Mouse (Mus musculus) kidney, postnatal 36 days (tissue): ENCODE results near the gene Sult1a1.
A peak's percentile ranks its signal among the peaks of the same experiment; 100 is the strongest.
"Not testable (repeated sequence)": the region's sequence is repeated elsewhere in the genome, so short reads cannot be mapped to it uniquely, and the experiment has no call there.

Experiments used
- DNase-seq, 2 experiments: peaks; one replicate each; pipeline ENCODE4 v3.0.0; 2021 to 2022; ENCODE audit warnings: mixed read lengths in 2 of 2

Sult1a1 gene

DNA sequence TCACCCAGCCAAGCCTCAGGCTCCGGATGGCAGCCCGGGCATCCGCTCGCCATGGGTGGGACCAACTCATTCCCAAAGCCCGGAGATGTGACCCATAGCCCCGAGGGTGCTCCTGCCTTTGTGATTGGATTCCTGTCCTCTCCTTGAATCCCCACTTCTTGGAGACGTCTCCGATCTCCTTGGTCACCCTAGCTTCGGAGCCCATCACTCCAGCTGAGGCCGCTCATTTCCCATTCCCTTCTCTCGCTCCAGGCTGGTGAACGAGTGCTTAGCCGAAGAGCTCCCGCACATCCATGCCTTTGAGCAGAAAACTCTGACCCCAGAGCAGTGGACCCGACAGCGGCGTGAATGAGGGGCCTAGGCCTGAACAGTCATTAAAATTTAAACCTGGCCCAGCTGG is 20.1 kb upstream of the Sult1a1 start:
- DNase-seq, result no peak

DNA sequence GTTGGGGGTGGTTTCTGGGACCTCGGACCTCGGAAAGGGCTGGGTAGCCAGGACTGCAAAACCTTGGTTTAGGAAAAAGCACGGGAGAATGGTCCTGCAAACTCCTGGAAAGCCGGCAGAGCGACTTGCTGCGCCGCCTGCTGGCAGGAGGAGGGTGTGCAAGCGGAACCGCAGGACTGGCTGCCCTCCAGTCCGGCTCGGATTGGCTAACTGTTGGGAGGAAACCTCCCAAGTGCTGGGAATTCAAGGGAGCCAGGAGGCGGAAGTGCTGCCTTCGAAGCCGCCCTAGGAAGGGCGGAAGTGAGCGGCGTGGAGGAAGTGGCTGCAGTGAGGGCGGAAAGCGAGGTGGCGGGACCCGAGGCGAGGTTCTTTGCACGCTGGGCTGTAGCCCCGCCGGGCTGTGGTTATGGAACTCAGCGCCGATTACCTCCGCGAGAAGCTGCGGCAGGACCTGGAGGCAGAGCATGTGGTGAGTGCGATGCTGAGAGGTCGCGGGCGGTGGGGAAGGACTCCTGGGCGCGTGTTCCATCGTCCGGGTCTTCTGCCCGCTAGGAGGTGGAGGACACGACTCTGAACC is 19.5 kb upstream of the Sult1a1 start, which contains the start of gene Slx1b:
Gene Slx1b (minus strand): TSS at position 154 of the 577 bp plus-strand sequence.
- DNase-seq, result peak; percentile 95 to 97

DNA sequence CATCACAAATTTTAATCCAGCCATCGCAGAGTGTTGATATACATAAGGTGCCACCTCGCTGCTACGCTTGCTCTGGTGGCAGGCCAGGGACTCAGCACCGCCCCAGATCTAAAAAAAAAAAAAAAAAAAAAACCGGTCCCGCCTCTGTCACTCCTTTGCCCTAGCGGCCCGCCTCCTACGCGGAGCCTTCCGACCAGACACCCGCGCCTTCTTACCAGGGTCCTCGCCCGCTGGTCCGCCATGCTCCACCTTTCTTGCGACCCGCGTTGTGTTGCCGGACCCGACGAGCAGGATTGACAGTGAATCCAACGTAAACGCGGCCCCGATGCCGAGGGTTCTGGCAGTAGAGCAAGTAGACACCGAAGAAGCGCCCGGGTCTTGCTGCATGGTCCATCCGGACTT is 19.0 kb upstream of the Sult1a1 start, which contains the start of gene Bola2:
Gene Bola2 (plus strand): TSS at position 192 of the 402 bp plus-strand sequence.
- peak; percentile 75 to 82 for DNase-seq

DNA sequence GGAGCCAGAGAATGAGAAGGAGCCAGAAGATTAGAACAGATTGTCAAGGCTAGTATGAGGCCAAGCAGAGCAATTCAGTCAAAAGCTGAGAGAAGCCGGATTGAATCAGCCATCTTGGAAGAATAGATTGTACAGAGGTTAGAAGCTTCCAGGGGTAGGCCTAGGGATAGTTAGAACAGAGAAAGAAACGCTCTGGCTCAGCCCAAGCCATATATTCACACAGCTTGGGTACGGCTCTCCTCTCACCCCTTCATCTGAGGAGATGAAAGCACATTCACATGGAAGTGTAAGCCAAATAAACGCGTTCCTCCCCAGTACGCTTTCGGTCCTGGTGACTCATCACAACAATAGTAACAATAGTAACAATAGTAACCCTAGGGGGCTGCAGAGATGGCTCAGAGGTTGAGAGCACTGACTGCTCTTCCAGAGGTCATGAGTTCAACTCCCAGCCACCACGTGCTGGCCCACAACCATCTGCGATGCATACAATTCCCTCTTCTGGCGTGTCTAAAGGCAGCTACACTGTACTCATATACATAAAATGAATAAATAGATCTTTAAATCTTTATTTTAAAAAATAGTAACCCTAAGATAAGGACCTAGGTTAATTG is 18.3 kb upstream of the Sult1a1 start:
- DNase-seq, result no peak

DNA sequence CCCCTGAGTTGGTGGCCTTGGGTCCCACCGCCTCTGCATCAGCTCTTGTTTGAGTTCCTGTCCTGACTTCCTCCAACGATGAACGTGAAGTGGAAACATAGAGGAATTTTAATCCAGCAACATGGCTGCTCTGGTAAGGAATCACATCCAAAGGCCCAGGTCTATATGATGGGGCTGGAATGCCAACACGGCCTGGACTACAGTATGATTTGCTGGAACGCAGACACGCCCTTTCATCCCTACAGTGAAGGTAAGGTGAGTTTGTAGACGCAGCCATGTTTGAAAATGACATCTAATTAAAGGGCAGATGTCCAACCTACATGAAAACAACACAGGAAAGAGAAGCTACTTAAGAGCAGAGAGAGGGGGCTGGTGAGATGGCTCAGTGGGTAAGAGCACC is 17.5 kb upstream of the Sult1a1 start:
- no peak for DNase-seq

DNA sequence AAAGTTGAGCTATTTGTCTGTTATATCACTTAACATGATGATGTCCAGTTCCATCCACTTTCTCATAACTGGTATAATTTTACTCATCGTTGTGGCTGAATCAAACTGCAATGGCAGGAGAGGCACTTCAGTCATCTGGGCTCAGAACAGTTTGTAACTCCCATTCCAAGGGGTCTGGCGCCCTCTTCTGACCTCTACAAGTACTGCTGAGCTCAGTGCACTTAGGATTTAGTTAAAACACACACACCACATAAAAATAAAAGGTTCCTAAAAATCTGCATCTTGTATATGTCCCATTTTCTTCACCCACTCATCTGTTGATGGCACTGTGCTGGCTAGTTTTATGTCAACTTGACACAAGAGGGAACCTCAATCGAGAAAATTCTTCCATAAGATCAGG is 17.0 kb upstream of the Sult1a1 start:
- peak; percentile 89 to 94 for DNase-seq

DNA sequence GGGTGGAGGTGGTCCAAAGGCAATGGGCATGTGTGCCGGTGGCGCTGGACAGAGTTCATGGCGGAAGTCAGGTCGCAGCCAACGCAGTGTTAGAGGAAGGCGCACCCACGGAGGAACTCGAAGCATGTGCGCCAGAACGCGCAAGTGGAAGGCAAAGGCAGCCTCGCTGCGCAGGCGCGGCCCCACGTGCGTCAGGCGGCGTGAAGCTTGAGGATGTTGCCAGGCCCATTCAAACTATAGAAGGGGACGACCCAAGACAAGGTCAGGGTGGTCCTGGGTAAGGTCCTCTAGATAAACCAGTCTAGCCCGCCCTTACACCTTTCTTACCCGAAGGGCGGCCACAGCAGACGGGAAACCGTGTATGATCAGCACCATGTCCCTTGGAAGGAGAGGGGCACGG is 16.2 kb upstream of the Sult1a1 start:
- no peak for DNase-seq

DNA sequence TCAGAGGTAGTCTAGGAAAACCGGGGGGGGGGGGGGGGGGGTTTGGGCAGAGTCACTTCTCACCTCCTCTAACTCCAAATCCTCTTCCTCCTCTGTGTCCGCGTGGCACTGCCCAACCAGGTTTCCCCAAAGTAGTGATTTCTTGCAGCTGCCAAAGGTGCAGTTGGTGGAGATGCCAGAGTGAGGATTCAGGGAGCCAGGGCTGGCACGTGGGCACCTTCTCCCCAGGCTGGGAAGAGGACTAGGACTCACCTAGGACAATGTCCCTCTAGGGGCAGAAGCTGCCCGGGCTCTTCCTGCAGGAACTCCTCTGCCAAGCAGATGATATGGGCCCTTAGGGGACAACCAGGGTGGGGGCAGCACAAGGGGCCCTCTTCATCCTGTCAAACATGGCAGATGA is 15.4 kb upstream of the Sult1a1 start:
- DNase-seq, result no peak

DNA sequence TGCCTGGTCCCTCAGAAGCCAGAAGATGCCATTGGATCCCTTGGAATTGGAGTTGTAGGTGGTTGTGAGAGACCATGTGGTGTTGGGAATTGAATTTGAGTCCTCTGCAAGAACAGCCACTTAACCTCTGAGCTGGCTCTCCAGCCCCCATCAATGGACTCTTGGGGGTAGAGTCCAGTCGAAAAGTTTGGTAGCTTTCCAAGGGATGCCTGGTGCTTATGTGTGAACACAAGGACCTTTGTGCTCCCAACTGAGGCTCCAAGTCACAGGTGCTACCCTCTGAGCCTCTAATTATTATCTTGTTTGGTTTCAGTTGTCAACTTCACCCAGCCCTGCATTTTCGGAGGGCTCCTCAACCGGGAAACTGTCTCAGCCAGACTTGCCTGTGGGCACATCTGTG is 14.5 kb upstream of the Sult1a1 start:
- peak; percentile 67 to 86 for DNase-seq

DNA sequence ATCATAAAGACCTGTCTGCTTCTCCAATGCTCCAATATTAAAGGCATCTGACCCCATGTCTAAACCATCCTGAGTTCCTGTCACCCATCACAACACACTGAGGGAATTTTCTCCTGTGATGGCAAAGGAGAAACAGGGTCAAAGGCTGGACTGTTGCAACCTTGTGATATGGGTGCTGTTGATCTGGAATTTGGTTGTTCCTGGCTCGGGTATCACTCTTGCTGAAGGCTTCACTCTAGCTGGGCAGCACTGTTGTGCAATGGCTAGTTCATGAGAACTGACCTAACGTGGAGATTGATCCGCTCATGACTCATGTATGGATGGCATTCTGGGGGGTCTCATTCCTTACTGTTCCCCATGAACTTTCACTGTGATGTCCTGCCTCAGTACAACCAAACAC is 12.8 kb upstream of the Sult1a1 start:
- DNase-seq, result no peak

DNA sequence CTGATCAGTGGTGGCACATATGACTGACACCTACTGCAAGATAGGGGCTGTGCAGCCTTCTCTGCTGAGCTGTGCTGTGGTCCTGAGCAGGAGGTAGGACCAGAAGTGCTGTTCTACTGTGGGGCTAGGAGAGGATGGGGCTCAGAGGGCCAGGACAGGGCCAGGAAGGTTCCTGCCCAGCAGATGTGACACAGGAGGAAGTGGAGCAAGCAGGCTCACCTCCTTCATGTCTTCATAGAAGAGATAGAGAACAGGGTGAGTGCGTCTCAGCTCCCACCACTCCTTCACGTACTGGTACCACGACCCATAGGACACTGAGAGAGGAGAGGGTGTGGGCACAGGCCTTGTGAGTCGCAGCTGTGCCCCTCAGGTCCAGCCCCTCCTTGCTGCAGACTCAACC is 11.9 kb upstream of the Sult1a1 start:
- not testable (repeated sequence) for DNase-seq

DNA sequence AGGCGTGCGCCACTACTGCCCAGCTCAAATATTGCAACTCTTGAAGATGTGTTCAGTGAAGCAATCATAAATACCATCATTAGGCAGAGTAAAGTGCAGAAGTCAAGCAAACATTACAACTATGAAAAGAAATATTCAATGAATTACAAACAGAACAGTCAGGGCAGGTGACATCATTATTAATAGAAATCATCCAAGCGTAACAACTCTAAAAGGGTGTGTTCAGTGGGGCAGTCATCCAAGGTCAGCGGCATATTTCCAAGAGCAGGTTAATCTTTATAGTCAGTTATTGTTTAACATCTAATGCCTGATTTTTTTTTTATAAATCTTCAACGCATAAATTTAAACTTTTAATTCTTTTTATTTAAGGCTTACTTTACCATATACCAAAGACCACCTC is 5.0 kb upstream of the Sult1a1 start:
- peak; percentile 70 to 77 for DNase-seq

DNA sequence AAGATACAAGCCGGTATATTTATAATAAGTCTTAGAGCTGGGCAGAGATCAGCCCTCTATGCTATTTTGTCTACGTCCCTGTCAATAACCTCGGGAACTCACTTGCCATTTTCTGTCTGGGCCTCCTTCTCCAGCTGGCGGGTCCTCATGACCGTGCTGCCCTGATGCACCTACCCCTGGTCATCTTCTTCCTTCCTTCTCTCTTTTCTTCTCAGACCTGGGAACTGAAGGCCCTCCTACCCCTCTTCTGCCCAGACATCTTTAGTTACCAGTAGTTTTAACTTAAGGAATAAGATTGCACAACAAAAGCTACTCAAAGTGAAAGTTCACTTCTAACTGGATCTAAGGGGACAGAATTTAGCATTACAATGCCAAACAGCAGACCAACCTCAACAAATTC is 3.5 kb upstream of the Sult1a1 start:
- DNase-seq, result no peak

DNA sequence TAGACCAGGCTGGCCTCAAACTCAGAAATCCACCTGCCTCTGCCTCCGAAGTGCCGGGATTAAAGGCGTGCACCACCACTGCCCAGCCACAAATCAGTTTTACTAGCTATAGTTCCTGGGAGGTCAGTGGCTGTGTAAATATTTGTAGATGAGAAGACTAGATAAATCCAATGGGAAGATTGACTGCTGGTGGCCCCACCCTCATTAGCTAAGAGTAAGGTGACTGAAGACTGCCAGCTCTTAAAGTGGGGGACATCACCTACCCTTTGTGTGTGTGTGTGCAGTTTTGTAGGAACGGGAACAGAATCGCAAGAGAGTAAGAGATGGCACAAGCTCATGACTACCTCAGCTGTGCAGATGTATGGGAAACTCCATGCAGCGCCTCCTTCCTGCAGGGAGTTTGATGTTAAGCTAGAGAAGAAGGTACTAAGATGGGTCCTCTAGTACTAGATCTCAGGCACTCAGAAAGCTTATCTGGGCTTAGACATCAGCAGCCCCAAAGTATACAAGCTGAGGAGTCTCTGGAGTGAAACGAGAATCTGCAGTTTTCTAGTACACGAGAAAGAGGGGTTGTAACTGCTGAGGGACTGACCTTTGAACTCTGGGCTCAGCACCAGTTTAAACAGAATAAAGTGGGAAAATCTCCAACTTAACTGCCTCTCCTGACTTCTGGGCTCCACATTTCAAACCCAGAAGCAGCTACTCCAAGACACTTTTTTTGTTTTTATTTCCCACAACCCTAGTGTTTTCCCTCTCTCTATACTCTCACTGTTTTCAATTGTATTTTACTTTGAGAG is 2.5 kb upstream of the Sult1a1 start:
- peak; percentile 60 to 79 for DNase-seq

DNA sequence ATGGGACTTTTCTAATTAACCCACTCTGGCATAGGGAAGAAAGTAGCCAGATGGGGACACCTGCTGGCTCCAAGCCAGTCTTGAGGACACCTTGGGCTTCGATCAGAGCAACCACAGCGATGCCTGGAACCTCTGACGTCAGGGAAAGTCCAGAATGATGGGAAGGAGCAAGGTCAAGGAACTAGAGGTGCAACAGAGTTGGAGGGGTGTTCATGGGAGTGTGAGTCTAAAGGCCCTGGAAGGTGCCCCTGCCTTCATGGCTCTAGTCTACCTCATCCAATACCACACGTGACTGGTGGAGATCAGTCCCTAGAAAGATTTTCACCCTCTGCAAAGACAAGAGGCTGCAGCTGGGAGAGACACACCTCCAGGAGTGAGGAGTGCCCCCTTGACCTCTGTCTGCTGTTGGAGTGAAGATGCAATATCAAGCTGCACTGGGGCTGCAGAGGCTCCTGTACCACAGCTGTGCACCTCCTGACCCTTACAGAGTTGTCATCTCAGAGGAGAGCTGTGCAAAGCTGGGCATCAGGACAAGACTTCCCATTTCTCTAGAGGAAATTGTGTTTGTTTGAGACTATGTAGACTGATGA is 494 bp upstream of the Sult1a1 start:
- DNase-seq, result peak in 1 of 2 experiments; percentile 55

DNA sequence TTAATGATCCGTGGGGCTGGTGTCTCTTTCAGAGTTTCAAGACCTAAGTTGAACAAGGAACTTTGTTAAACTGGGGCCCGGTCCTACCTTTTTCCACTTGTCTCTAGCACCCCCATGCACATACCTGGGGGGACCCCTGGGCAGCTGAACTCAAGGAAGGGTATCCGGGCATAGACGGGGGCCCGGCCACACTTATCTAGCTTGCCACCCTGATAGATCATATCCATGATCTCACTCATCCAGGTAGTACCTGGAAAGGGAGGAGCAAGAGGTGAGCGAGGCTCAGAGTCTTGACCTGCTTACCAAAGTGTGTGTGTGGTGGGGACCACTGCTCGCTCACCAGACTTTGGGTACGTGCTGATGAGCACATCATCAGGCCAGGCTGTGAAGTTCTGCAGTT is 1.1 kb downstream of the Sult1a1 start:
- DNase-seq, result no peak

DNA sequence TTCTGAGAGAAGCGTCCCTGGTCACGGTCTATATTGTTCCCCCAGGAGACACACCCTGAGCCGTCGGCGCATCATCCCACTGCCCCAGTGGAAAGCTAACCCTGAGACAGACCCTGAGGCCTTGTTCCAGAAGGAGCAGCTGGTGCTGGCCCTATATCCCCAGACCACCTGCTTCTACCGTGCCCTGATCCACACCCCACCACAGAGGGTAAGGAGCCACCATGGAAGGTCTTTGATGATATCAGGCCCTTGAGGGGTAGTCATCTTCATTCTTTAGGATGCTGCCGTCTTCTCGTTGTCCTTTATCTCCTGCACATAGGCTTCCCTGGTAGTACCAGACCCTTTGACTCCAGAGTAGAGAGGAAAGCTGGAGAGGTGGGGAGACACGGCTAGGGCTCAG is 4.1 kb downstream of the Sult1a1 start:
- no peak for DNase-seq

DNA sequence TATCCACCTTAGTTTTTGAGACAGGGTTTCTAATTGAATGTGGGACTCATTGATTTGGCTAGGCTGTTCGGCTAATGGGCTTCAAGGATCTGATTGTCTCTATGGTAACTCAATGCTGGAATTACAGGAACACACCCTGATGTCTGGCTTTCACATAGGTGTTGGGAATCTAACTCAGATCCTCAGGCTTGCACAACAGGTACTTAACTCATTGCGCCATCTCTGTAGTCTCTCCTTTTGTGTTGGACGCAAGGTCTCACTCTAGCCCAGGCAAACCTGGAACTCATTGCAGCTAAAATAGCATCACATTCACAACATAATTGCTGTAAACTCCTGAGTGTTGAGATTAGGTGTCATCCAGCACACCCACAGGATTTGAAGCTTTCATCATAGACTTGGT is 6.1 kb downstream of the Sult1a1 start:
- DNase-seq, result no peak

DNA sequence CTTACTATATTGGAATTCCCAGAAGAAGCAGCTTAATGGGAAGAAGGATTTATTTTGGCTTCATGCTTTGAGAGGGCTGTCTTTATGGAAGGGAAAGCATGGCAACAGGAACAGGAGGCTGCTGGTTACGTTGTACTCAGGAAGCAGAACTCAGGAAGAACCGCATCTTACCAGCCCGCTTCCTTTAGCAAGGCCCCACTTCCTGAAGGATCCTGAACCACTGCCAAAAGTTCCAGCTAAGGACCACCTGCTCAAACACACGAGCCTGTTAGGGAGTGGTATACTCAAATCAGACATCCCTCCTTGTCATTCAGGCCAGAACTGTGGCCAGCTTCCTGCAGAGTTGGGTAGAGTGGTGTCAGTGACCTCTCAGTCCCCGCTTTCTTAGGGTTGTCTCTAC is 7.8 kb downstream of the Sult1a1 start:
- no peak for DNase-seq

DNA sequence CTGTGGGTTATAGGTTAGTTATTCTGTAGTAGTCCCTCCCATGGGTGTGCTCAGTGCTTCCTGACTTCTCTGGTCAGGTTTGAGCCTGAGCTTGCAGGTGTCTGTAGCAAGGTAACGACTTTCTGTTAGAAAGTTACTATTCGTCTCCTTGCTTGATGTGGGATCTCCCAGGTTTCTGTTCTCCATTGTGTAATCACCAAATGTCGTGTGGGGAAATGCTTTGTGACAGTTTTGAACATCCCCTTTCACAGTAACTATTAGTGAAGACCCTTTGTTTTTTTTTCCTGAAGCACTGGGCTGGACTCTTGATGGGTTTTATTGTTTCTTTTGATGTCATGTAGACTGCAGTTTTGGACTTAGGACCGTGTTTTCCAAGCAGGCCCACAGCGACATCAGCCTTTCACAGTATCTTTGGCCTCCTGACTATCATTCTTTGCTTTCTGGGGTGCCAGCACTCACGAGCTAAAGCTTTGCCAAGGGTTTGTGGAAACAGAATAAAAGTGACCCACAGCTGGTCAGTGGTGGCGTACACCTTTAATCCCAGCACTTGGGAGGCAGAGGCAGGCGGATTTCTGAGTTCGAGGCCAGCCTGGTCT is 8.6 kb downstream of the Sult1a1 start:
- DNase-seq, result no peak

DNA sequence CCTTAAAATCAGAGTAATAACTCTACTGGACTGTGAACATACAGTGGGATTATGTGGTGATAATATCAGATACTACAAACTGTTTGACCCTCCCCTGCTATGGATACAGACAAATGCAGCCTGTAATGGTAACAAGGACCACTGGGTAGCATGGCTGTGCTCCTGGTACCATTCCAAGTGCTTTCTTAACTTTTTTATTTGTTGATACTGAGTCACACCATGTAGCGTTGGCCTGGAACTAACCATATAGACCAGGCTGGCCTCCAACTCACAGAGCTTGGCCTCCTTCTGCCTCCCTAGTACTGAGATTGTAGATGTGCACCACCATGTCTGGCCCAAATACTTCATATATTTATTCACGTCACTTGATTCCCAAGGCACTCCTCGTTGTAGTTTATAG is 11.0 kb downstream of the Sult1a1 start:
- DNase-seq, result peak; percentile 54 to 55

DNA sequence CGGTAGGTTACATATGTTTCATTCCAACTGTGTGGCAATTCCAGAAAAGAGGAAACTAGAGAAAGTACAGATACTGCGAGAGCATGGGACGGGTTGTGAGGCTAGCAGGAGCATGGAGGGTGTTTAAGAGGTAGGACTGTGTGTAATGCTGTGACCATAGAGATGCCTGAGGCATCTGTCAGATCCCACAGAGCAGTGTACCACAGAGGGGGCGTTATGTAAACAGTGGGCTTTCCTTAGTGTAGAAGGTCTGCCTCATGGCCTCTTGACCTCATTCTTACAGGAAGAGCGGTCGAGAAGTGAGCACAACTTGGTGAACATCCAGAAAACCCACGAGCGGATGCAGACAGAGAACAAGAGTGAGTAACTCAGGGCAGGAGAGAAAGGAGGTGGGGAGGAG is 12.6 kb downstream of the Sult1a1 start:
- no peak for DNase-seq

DNA sequence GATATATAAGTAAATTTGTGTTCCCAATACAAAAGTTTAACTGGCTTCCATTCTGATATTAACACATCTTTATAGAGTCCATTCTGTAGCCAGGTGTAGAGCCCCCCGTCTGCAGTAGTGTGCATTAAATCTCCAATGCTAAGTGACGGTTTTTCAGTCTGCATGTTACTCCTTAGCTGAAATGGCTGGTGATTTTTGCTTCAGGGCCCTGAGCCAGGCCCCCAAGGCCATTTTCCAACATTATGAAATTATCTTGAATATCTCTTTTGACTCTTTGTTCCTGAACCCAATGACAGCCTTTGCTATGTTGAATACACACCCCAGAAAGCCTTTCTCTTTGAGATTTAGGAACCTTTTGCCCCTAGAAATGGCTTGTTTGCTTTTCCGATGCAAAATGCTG is 16.5 kb downstream of the Sult1a1 start:
- no peak for DNase-seq
